Mouse (Mus musculus) C2C12 (cell line): ENCODE results near the gene Slc46a2. TPM values are rescaled to one million over a fixed set of nuclear protein-coding genes. Genes with fewer than 3 reads are reported as not detected.

Experiments used
- H3K27me3 ChIP-seq: one replicate; pipeline ENCODE4 v1.6.1; 2011; ENCODE audit not compliant: control insufficient read depth, insufficient read depth, insufficient read length
- H3K36me3 ChIP-seq: one replicate; pipeline ENCODE4 v1.6.1; 2011; ENCODE audit not compliant: control insufficient read depth, insufficient read depth
- H3K4me3 ChIP-seq: one replicate; pipeline ENCODE4 v1.5.1; 2011; ENCODE audit warnings: mild to moderate bottlenecking, control low read depth; ENCODE audit not compliant: poor library complexity, insufficient read depth, severe bottlenecking
- H3K79me2 ChIP-seq: one replicate; pipeline ENCODE4 v1.6.1; 2011; ENCODE audit not compliant: control insufficient read depth, insufficient read depth
- H3K79me3 ChIP-seq: one replicate; pipeline ENCODE4 v1.6.1; 2011; ENCODE audit warnings: low read depth, control low read depth
- H3ac ChIP-seq: one replicate; pipeline ENCODE3; 2011; ENCODE audit warnings: low read depth; ENCODE audit not compliant: control insufficient read depth, insufficient read length
- CEBPB ChIP-seq: IDR thresholded peaks from one replicate; pipeline ENCODE4 v1.6.1; 2011; ENCODE audit warnings: low read depth, mild to moderate bottlenecking, control low read depth, moderate library complexity
- CTCF ChIP-seq: IDR thresholded peaks from one replicate; pipeline ENCODE4 v1.5.1; 2011; ENCODE audit not compliant: control insufficient read depth, insufficient read depth, insufficient read length
- FOSL1 ChIP-seq: IDR thresholded peaks from one replicate; pipeline ENCODE4 v1.8.0; 2011; ENCODE audit warnings: mild to moderate bottlenecking, low read length; ENCODE audit not compliant: poor library complexity, insufficient read depth, severe bottlenecking
- MAX ChIP-seq: IDR thresholded peaks from one replicate; pipeline ENCODE4 v1.6.1; 2011; ENCODE audit warnings: mild to moderate bottlenecking, control low read depth
- MYOD1 ChIP-seq: IDR thresholded peaks from one replicate; pipeline ENCODE4 v1.6.1; 2011; ENCODE audit warnings: low read depth; ENCODE audit not compliant: control insufficient read depth, insufficient read length
- MYOG ChIP-seq: IDR thresholded peaks from one replicate; pipeline ENCODE4 v1.6.1; 2011; ENCODE audit not compliant: control insufficient read depth, insufficient read length; ENCODE audit errors: extremely low read depth
- USF1 ChIP-seq: IDR thresholded peaks from one replicate; pipeline ENCODE4 v1.6.1; 2011; ENCODE audit warnings: low read depth, mild to moderate bottlenecking, control low read depth, moderate library complexity
- polyA plus RNA-seq: library from polyadenylated mRNA; unstranded; fragments of >200 nt; fragmentation: generic; extraction: Trizol; gene quantifications from one replicate; pipeline ENCODE4 v1.2.1, GENCODE M21; 2012; ENCODE audit warnings: missing spikeins

The Slc46a2 gene
- polyA plus RNA-seq, 1 experiment = not detected

DNA sequence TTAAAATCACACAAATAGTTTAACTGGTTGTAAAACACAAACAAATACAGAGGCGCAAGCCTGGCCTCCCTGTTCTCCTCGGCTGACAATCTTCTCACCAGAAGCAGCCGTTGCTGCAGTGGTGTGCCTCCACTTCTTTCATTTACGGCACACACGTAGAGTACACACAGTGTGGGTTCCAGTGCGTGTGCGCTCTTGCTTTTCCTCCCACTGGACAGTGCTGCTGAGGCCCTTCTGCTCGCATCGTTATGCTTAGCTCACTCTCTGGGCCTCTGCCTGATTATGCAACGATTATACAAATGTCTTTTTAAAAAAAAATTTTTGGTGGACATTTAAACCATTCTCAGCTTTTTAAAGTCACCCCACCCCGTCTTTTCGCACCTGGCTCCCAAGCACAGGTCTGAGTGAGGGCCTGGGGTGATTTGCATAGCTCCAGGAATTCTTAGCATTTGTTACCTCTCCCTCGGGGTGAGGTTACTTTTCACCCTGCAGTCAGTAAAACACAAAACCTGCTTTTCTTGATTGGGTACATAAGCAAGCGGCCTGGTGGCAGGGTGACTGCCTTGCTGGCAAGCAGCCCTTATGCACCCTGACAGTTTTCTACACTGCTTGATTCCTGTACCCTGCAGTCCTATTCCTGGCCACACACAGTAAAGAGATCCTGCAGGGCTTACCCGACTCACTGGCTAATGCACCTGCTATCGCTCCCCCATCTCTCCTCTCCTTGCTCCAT lies 55.0 kb downstream of the Slc46a2 start:
- no peaks in the 10 kb centered on the region for H3K79me3 ChIP-seq
- TF ChIP-seq CEBPB (no peak), MAX (no peak), MYOD1 (no peak), FOSL1 (no peak), USF1 (no peak), MYOG (no peak), CTCF (no peak)
- no peaks in the 10 kb centered on the region for H3K27me3 ChIP-seq
- H3K36me3 ChIP-seq = no peaks in the 10 kb centered on the region
- no peak overlapping the region for H3ac ChIP-seq
- H3K4me3 ChIP-seq = no peak overlapping the region
- H3K79me2 ChIP-seq = no peaks in the 10 kb centered on the region

Other genes starting within 250 kb of the Slc46a2 start
- gene Inip, start 113.5 kb downstream of the Slc46a2 start, polyA plus RNA-seq = 12.9 TPM
- gene Snx30, start 109.2 kb downstream of the Slc46a2 start, polyA plus RNA-seq = 3.5 TPM
- not detected for gene Mup4, start 45.7 kb upstream of the Slc46a2 start, polyA plus RNA-seq
- not detected for gene Mup6, start 49.2 kb upstream of the Slc46a2 start, polyA plus RNA-seq
- not detected for gene Mup7, start 155.4 kb upstream of the Slc46a2 start, polyA plus RNA-seq
- not detected for gene Mup2, start 239.2 kb upstream of the Slc46a2 start, polyA plus RNA-seq